Mouse (Mus musculus) hindbrain, embryonic 14.5 days (tissue): ENCODE data around the gene N4bp2. TPM values are rescaled to one million over a fixed set of nuclear protein-coding genes. Genes with fewer than 3 reads are reported as not detected.

Experiments
- ATAC-seq: fragments of 200-750 bp; cut with Nextera tagmentation; 2 replicates; pipeline ENCODE4 v1.8.0; 2017; ENCODE audit warnings: moderate number of reproducible peaks, mild to moderate bottlenecking, moderate TSS enrichment, moderate library complexity; ENCODE audit not compliant: low FRiP score
- DNase-seq: peaks from one replicate; pipeline ENCODE4 v3.0.0-alpha.2; 2015; ENCODE audit warnings: low spot score
- H3K27ac ChIP-seq: fragments of 300-500 bp; sonication (generic); 2 replicates; pipeline ENCODE4 v1.5.1; 2014; ENCODE audit warnings: mild to moderate bottlenecking, moderate library complexity
- H3K27me3 ChIP-seq: fragments of 300-500 bp; sonication (generic); 2 replicates; pipeline ENCODE4 v1.6.1; 2014; ENCODE audit warnings: mild to moderate bottlenecking, low read length, mixed read lengths; ENCODE audit not compliant: control insufficient read depth, insufficient read depth
- H3K36me3 ChIP-seq: fragments of 300-500 bp; sonication (generic); replicated peaks from 2 replicates; pipeline ENCODE4 v1.6.1; 2014; ENCODE audit not compliant: control insufficient read depth, insufficient read depth
- H3K4me1 ChIP-seq: fragments of 300-500 bp; sonication (generic); replicated peaks from 2 replicates; pipeline ENCODE4 v1.6.1; 2014; ENCODE audit warnings: antibody characterized with exemption, low read length, mixed read lengths; ENCODE audit not compliant: control insufficient read depth, insufficient read depth
- H3K4me2 ChIP-seq: fragments of 300-500 bp; sonication (generic); replicated peaks from 2 replicates; pipeline ENCODE4 v1.6.1; 2014; ENCODE audit warnings: mild to moderate bottlenecking, moderate library complexity
- H3K4me3 ChIP-seq: fragments of 300-500 bp; sonication (generic); replicated peaks from 2 replicates; pipeline ENCODE4 v1.5.1; 2014; ENCODE audit warnings: mild to moderate bottlenecking, low read length
- H3K9ac ChIP-seq: fragments of 300-500 bp; sonication (generic); 2 replicates; pipeline ENCODE4 v1.6.1; 2014
- H3K9me3 ChIP-seq: fragments of 300-500 bp; sonication (generic); 2 replicates; pipeline ENCODE4 v1.6.1; 2016; ENCODE audit warnings: low read length; ENCODE audit not compliant: control insufficient read depth
- WGBS: fragments of 180-500 bp; shearing (Covaris S2); extraction: QIAGEN DNeasy Blood & Tissue Kit; methylation state at CpG from one replicate; pipeline ENCODE4 v1.1.7; 2014; 5-methylcytosine and 5-hydroxymethylcytosine counted together
- polyA plus RNA-seq: library from polyadenylated mRNA; unstranded; fragments of >200 nt; fragmentation: Nextera tagmentation; extraction: Ambion mirVana; gene quantifications from 2 replicates; pipeline ENCODE4 v1.2.1, GENCODE M21; 2014

Gene N4bp2
- polyA plus RNA-seq, 1 experiment from 2014 or later = 26.9 TPM

- ATAC-seq (no peak), DNase-seq (no peak)
- no peak overlapping the region for H3K4me3 ChIP-seq
- no peaks in the 10 kb centered on the region for H3K9me3 ChIP-seq
- no peak overlapping the region for H3K9ac ChIP-seq
- H3K4me1 ChIP-seq = no peaks in the 10 kb centered on the region
- no peaks in the 10 kb centered on the region for H3K27me3 ChIP-seq
- H3K27ac ChIP-seq = no peak overlapping the region
- H3K36me3 ChIP-seq = no peaks in the 10 kb centered on the region; the same call in 1 of the 2 replicates
- no peak overlapping the region for H3K4me2 ChIP-seq
- 93% methylated on average over 8 of the region's 8 CpGs for WGBS
Observed at GRCm38 (mm10) chr5:65833766-65834498, 70.6 kb downstream of the N4bp2 start.

GRCm38 (mm10) chr5:65838053-65838452 is 74.7 kb downstream of the N4bp2 start:
- H3K27me3 ChIP-seq = no peaks in the 10 kb centered on the region
- H3K36me3 ChIP-seq = no peaks in the 10 kb centered on the region
- ATAC-seq = no peak
- no peak overlapping the region for H3K27ac ChIP-seq
- no peak for DNase-seq
- H3K9ac ChIP-seq = no peak overlapping the region
- no peaks in the 10 kb centered on the region for H3K9me3 ChIP-seq
- H3K4me1 ChIP-seq = no peaks in the 10 kb centered on the region
- no peak overlapping the region for H3K4me2 ChIP-seq
- no peak overlapping the region for H3K4me3 ChIP-seq
- WGBS = 83% methylated on average over 6 of the region's 6 CpGs

GRCm38 (mm10) chr5:65842947-65843346 is 79.6 kb downstream of the N4bp2 start:
- DNase-seq = no peak
- WGBS = 96% methylated on average over 7 of the region's 7 CpGs
- Histone ChIP-seq H3K9ac (no peak overlapping the region), H3K4me3 (no peak overlapping the region), H3K9me3 (no peaks in the 10 kb centered on the region), H3K27me3 (no peaks in the 10 kb centered on the region), H3K27ac (no peak overlapping the region), H3K4me1 (no peaks in the 10 kb centered on the region), H3K36me3 (no peaks in the 10 kb centered on the region), H3K4me2 (no peak overlapping the region)
- ATAC-seq = no peak

GRCm38 (mm10) chr5:65846534-65846933 is 83.2 kb downstream of the N4bp2 start:
- H3K27ac ChIP-seq = no peak overlapping the region
- no peak for DNase-seq
- H3K36me3 ChIP-seq = no peaks in the 10 kb centered on the region
- no peaks in the 10 kb centered on the region for H3K27me3 ChIP-seq
- H3K4me3 ChIP-seq = no peak overlapping the region
- no peaks in the 10 kb centered on the region for H3K9me3 ChIP-seq
- no peaks in the 10 kb centered on the region for H3K4me1 ChIP-seq
- WGBS = 88% methylated on average over 8 of the region's 8 CpGs
- H3K9ac ChIP-seq = no peak overlapping the region
- no peak overlapping the region for H3K4me2 ChIP-seq
- ATAC-seq = no peak

GRCm38 (mm10) chr5:65846958-65847357 is 83.6 kb downstream of the N4bp2 start:
- Histone ChIP-seq H3K36me3 (no peaks in the 10 kb centered on the region), H3K9me3 (no peaks in the 10 kb centered on the region), H3K27ac (no peak overlapping the region), H3K4me1 (no peaks in the 10 kb centered on the region), H3K4me2 (no peak overlapping the region), H3K4me3 (no peak overlapping the region), H3K9ac (no peak overlapping the region), H3K27me3 (no peaks in the 10 kb centered on the region)
- ATAC-seq (no peak), DNase-seq (no peak)
- 81% methylated on average over 3 of the region's 3 CpGs for WGBS

- no peak overlapping the region for H3K4me3 ChIP-seq
- no peak for ATAC-seq
- H3K9me3 ChIP-seq = no peaks in the 10 kb centered on the region
- no peak for DNase-seq
- H3K27ac ChIP-seq = no peak overlapping the region
- 82% methylated on average over 7 of the region's 7 CpGs for WGBS
- H3K4me2 ChIP-seq = no peak overlapping the region
- H3K9ac ChIP-seq = no peak overlapping the region
- H3K36me3 ChIP-seq = no peaks in the 10 kb centered on the region
- H3K4me1 ChIP-seq = no peaks in the 10 kb centered on the region
- no peaks in the 10 kb centered on the region for H3K27me3 ChIP-seq
Observed at GRCm38 (mm10) chr5:65847656-65848055, 84.3 kb downstream of the N4bp2 start.

- H3K27ac ChIP-seq = no peak overlapping the region
- H3K4me1 ChIP-seq = no peaks in the 10 kb centered on the region
- H3K27me3 ChIP-seq = no peaks in the 10 kb centered on the region
- no peak for DNase-seq
- 71% methylated on average over 11 of the region's 11 CpGs for WGBS
- no peak overlapping the region for H3K9ac ChIP-seq
- no peak overlapping the region for H3K4me3 ChIP-seq
- no peaks in the 10 kb centered on the region for H3K36me3 ChIP-seq
- H3K4me2 ChIP-seq = no peak overlapping the region
- no peak for ATAC-seq
- H3K9me3 ChIP-seq = no peaks in the 10 kb centered on the region
Observed at GRCm38 (mm10) chr5:65850765-65851164, 87.4 kb downstream of the N4bp2 start.

- ATAC-seq (no peak), DNase-seq (no peak)
- no peak overlapping the region for H3K27ac ChIP-seq
- no peaks in the 10 kb centered on the region for H3K4me1 ChIP-seq
- no peak overlapping the region for H3K4me2 ChIP-seq
- no peak overlapping the region for H3K9ac ChIP-seq
- H3K36me3 ChIP-seq = no peaks in the 10 kb centered on the region
- no peak overlapping the region for H3K4me3 ChIP-seq
- no peaks in the 10 kb centered on the region for H3K9me3 ChIP-seq
- 56% methylated on average over 8 of the region's 8 CpGs for WGBS
- H3K27me3 ChIP-seq = no peaks in the 10 kb centered on the region
Observed at GRCm38 (mm10) chr5:65854786-65855191, 91.5 kb downstream of the N4bp2 start.

- no peak for ATAC-seq
- no peak overlapping the region for H3K4me2 ChIP-seq
- H3K36me3 ChIP-seq = no peaks in the 10 kb centered on the region
- H3K9ac ChIP-seq = no peak overlapping the region
- DNase-seq = no peak
- 87% methylated on average over 3 of the region's 3 CpGs for WGBS
- no peak overlapping the region for H3K27ac ChIP-seq
- H3K27me3 ChIP-seq = no peaks in the 10 kb centered on the region
- no peaks in the 10 kb centered on the region for H3K4me1 ChIP-seq
- no peak overlapping the region for H3K4me3 ChIP-seq
- H3K9me3 ChIP-seq = no peaks in the 10 kb centered on the region
Observed at GRCm38 (mm10) chr5:65855571-65855970, 92.2 kb downstream of the N4bp2 start.
